Mouse (Mus musculus) lung, embryonic 16.5 days (tissue): ENCODE results near the gene Alox5. TPM values are rescaled to one million over a fixed set of nuclear protein-coding genes. Genes with fewer than 3 reads are reported as not detected.

ENCODE experiments used
- ATAC-seq: fragments of 200-750 bp; cut with Nextera tagmentation; 2 replicates; pipeline ENCODE4 v1.8.0; 2017; ENCODE audit warnings: low read depth, mild to moderate bottlenecking, moderate library complexity
- H3K27ac ChIP-seq: fragments of 300-500 bp; sonication (generic); 2 replicates; pipeline ENCODE4 v1.5.1; 2014; ENCODE audit warnings: mild to moderate bottlenecking, control low read depth, low read length
- H3K27me3 ChIP-seq: fragments of 300-500 bp; sonication (generic); 2 replicates; pipeline ENCODE4 v1.6.1; 2014; ENCODE audit warnings: low read depth, low read length, mixed read lengths; ENCODE audit not compliant: control insufficient read depth, insufficient read depth
- H3K36me3 ChIP-seq: fragments of 300-500 bp; sonication (generic); 2 replicates; pipeline ENCODE4 v1.6.1; 2014; ENCODE audit warnings: low read length; ENCODE audit not compliant: control insufficient read depth, insufficient read depth
- H3K4me1 ChIP-seq: fragments of 300-500 bp; sonication (generic); replicated peaks from 2 replicates; pipeline ENCODE4 v1.6.1; 2014; ENCODE audit warnings: low read length, mixed read lengths; ENCODE audit not compliant: control insufficient read depth, insufficient read depth
- H3K4me2 ChIP-seq: fragments of 300-500 bp; sonication (generic); 2 replicates; pipeline ENCODE4 v1.6.1; 2014; ENCODE audit warnings: low read depth, low read length, control low read depth
- H3K4me3 ChIP-seq: fragments of 300-500 bp; sonication (generic); 2 replicates; pipeline ENCODE4 v1.5.1; 2014; ENCODE audit warnings: mild to moderate bottlenecking, low read length, control low read depth
- H3K9ac ChIP-seq: fragments of 300-500 bp; sonication (generic); 2 replicates; pipeline ENCODE4 v1.6.1; 2014; ENCODE audit warnings: low read length, control low read depth
- H3K9me3 ChIP-seq: fragments of 300-500 bp; sonication (generic); 2 replicates; pipeline ENCODE4 v1.6.1; 2016; ENCODE audit warnings: low read length; ENCODE audit not compliant: control insufficient read depth
- WGBS: fragments of 180-500 bp; shearing (Covaris S2); extraction: QIAGEN DNeasy Blood & Tissue Kit; methylation state at CpG from one replicate; pipeline ENCODE4 v1.1.7; 2014; 5-methylcytosine and 5-hydroxymethylcytosine counted together
- polyA plus RNA-seq: library from polyadenylated mRNA; unstranded; fragments of >200 nt; fragmentation: Nextera tagmentation; extraction: Ambion mirVana; gene quantifications from 2 replicates; pipeline ENCODE4 v1.2.1, GENCODE M21; 2015

Alox5 gene
- polyA plus RNA-seq, 1 experiment from 2014 or later = 0.93 TPM

GRCm38 (mm10) chr6:116381605-116382004 lies 79.4 kb downstream of the Alox5 start:
- 37% methylated on average over 2 of the region's 2 CpGs for WGBS
- Histone ChIP-seq H3K4me2 (no peak overlapping the region), H3K27me3 (no peaks in the 10 kb centered on the region), H3K4me3 (no peak overlapping the region), H3K9ac (no peak overlapping the region), H3K4me1 (peaks cover 6% of the 10 kb centered on the region; the same call in 1 of the 2 replicates), H3K9me3 (no peaks in the 10 kb centered on the region), H3K36me3 (no peaks in the 10 kb centered on the region), H3K27ac (no peak overlapping the region)
- no peak for ATAC-seq

DNA sequence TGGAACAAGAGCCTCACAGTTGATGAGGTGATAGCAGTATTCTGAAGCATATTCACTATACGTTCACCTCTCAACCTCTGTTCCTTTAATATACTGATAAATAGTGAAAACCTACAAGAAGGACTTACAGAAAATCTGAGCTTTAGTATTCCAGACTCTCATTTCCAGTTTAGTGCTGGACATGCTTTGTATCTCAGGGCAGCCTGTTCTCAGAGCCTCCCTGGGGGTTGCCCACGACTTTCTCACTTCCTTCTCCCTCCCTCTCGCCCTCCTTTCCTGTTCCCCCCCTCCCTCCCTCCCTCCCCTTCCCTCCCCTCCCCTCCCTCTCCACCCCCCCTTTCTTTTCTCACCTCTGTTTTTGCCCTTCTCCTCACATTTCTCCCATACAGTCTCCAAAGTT lies 80.8 kb downstream of the Alox5 start:
- Histone ChIP-seq H3K9me3 (no peaks in the 10 kb centered on the region), H3K9ac (no peak overlapping the region), H3K4me2 (no peak overlapping the region), H3K4me3 (no peak overlapping the region), H3K27me3 (no peaks in the 10 kb centered on the region), H3K27ac (no peak overlapping the region), H3K4me1 (peaks cover 4% of the 10 kb centered on the region; the same call in 1 of the 2 replicates), H3K36me3 (no peaks in the 10 kb centered on the region)
- ATAC-seq = no peak
- 51% methylated on average over 3 of the region's 3 CpGs for WGBS

DNA sequence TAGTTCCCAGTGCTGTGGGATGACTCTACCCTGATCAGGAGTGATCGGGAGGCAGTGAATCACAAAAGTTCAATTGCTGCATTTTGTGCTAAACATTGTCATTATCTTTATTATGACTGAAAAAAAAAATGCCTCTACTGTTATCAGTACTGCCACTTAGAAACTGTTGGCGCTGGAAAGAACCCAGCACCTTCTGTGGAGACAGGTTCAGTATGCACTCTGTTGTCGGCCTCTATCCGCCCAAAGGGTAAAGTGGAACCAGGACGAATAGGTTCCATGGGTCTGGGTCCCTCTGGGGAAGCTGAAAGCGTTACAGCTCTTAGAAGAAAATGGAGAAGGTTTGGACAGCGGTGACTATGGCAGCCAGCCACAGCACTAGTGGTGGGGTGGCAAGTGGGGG lies 82.1 kb downstream of the Alox5 start:
- H3K4me3 ChIP-seq = no peak overlapping the region
- ATAC-seq = no peak
- no peaks in the 10 kb centered on the region for H3K36me3 ChIP-seq
- 82% methylated on average over 7 of the region's 7 CpGs for WGBS
- no peak overlapping the region for H3K27ac ChIP-seq
- H3K4me1 ChIP-seq = peaks cover 7% of the 10 kb centered on the region; the same call in 1 of the 2 replicates
- no peak overlapping the region for H3K9ac ChIP-seq
- no peak overlapping the region for H3K4me2 ChIP-seq
- H3K27me3 ChIP-seq = no peaks in the 10 kb centered on the region
- H3K9me3 ChIP-seq = no peaks in the 10 kb centered on the region

- Histone ChIP-seq H3K9me3 (no peaks in the 10 kb centered on the region), H3K4me2 (no peak overlapping the region), H3K27ac (no peak overlapping the region), H3K4me1 (0 out of 2 replicates have a peak, but pooled peaks cover 5% of the 10 kb centered on the region), H3K27me3 (no peaks in the 10 kb centered on the region), H3K4me3 (no peak overlapping the region), H3K9ac (no peak overlapping the region), H3K36me3 (no peaks in the 10 kb centered on the region)
- ATAC-seq = no peak
These were observed 86.4 kb downstream of the Alox5 start for GRCm38 (mm10) chr6:116374618-116375017.

- ATAC-seq = no peak
- H3K27me3 ChIP-seq = no peaks in the 10 kb centered on the region
- H3K4me3 ChIP-seq = no peak overlapping the region
- 0 out of 2 replicates have a peak, but pooled peaks cover 5% of the 10 kb centered on the region for H3K4me1 ChIP-seq
- H3K9ac ChIP-seq = no peak overlapping the region
- WGBS = 59% methylated on average over 1 of the region's 1 CpGs
- no peak overlapping the region for H3K4me2 ChIP-seq
- no peaks in the 10 kb centered on the region for H3K36me3 ChIP-seq
- no peaks in the 10 kb centered on the region for H3K9me3 ChIP-seq
- H3K27ac ChIP-seq = no peak overlapping the region
These were observed 86.8 kb downstream of the Alox5 start for GRCm38 (mm10) chr6:116374136-116374535.

- Histone ChIP-seq H3K4me2 (no peak overlapping the region), H3K27me3 (no peaks in the 10 kb centered on the region), H3K4me3 (no peak overlapping the region), H3K27ac (no peak overlapping the region), H3K4me1 (0 out of 2 replicates have a peak, but pooled peaks cover 5% of the 10 kb centered on the region), H3K36me3 (no peaks in the 10 kb centered on the region), H3K9ac (no peak overlapping the region), H3K9me3 (no peaks in the 10 kb centered on the region)
- no peak for ATAC-seq
- WGBS = 95% methylated on average over 3 of the region's 3 CpGs
These were observed 89.5 kb downstream of the Alox5 start for GRCm38 (mm10) chr6:116371500-116371899.

DNA sequence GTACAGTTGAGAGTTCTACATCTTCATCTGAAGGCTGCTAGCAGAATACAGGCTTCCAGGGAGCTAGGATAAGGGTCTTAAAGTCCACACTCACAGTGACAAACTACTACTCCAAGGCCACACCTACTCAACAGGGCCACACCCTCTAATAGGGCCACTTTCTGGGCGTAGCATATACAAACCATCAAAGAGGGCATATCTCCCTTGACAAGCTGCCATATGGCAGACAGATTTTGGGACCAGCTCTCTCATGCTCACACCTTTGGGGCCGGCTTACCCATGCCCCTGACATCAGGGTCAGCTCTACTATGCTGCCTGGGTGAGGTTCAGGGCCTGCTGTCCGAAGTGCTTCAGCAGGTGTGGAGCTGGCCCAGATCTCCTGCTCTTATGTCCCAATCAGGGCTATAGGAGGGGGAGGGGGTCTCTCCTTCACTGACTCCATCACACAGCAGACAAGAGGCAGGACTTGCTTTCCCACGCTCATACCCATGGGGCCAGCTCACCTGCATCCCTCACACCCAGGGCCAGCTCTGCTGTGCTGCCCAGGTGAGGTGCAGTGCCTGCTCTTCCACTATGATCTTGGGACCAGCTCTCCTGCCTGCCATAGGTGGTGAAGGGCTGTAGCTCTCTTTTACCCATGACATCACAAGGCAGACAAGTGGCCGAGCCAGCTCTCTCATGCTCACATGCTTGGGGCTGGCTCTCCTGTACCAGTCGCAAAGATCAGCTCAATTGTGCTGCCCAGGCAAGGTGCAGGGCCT lies 90.6 kb downstream of the Alox5 start:
- no peaks in the 10 kb centered on the region for H3K9me3 ChIP-seq
- H3K27ac ChIP-seq = no peak overlapping the region
- no peak overlapping the region for H3K4me3 ChIP-seq
- H3K9ac ChIP-seq = no peak overlapping the region
- no peaks in the 10 kb centered on the region for H3K36me3 ChIP-seq
- ATAC-seq = no peak
- H3K4me1 ChIP-seq = 0 out of 2 replicates have a peak, but pooled peaks cover 5% of the 10 kb centered on the region
- no peaks in the 10 kb centered on the region for H3K27me3 ChIP-seq
- H3K4me2 ChIP-seq = no peak overlapping the region
- 63% methylated on average over 6 of the region's 6 CpGs for WGBS

GRCm38 (mm10) chr6:116369811-116370210 lies 91.2 kb downstream of the Alox5 start:
- ATAC-seq = no peak
- no peak overlapping the region for H3K4me2 ChIP-seq
- no peaks in the 10 kb centered on the region for H3K9me3 ChIP-seq
- H3K27me3 ChIP-seq = no peaks in the 10 kb centered on the region
- H3K4me3 ChIP-seq = no peak overlapping the region
- no peaks in the 10 kb centered on the region for H3K36me3 ChIP-seq
- no peak overlapping the region for H3K27ac ChIP-seq
- H3K4me1 ChIP-seq = 0 out of 2 replicates have a peak, but pooled peaks cover 5% of the 10 kb centered on the region
- no peak overlapping the region for H3K9ac ChIP-seq
- 91% methylated on average over 1 of the region's 1 CpGs for WGBS

DNA sequence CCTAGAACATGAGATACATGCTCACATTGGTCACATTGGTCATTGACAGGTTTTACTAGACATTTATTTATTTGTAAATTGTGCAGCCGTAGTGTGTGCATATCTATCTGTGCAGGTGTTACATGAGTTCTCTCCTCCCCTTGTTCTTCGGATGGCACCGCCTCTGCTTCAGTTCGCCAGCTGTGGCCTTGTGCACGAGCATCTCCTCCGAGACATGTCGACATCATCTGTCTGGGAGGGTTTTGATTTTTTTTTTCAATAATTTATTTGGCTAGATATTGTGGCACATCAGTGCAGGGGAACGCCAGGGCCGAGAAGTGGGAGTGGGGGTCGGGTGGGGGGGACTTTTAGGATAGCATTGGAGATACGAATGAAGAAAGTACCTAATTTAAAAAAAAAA lies 93.0 kb downstream of the Alox5 start:
- ATAC-seq = no peak

More for the DNA sequence above, 93.0 kb downstream of the Alox5 start:
- no peaks in the 10 kb centered on the region for H3K9me3 ChIP-seq
- H3K4me1 ChIP-seq = no peaks in the 10 kb centered on the region
- WGBS = 76% methylated on average over 11 of the region's 11 CpGs
- H3K9ac ChIP-seq = no peak overlapping the region
- no peak overlapping the region for H3K4me3 ChIP-seq
- H3K27ac ChIP-seq = no peak overlapping the region
- no peaks in the 10 kb centered on the region for H3K27me3 ChIP-seq
- no peak overlapping the region for H3K4me2 ChIP-seq
- no peaks in the 10 kb centered on the region for H3K36me3 ChIP-seq
